Mouse (Mus musculus) MEL (cell line): Measurements from ENCODE around the gene Kin.

ENCODE experiments used
- RCOR1 ChIP-seq: IDR thresholded peaks from 2 replicates; pipeline ENCODE4 v1.6.1; 2012; ENCODE audit warnings: low read depth, mild to moderate bottlenecking, inconsistent platforms, low read length, improper control_type of control experiment
- SIN3A ChIP-seq: IDR thresholded peaks from 2 replicates; pipeline ENCODE4 v1.6.1; 2012; ENCODE audit warnings: low read length, improper control_type of control experiment, inconsistent platforms

- no peak for TF ChIP-seq SIN3A
- TF ChIP-seq RCOR1 = no peak
Measured at GRCm38 (mm10) chr2:10074470-10074869, 5.9 kb upstream of the Kin start.
